Mouse (Mus musculus): ENCODE measurements around the gene Zdhhc14. TPM values are rescaled to one million over a fixed set of nuclear protein-coding genes. Genes with fewer than 3 reads are reported as not detected.

The Zdhhc14 gene
- total and polyA plus RNA-seq, 3 experiments: 1.1 to 21.4 (median 7.3) TPM

- no peak for DNase-seq (ENCODE audit: low spot score)
- TF ChIP-seq GATA2 (IDR thresholded peaks at IDR 0.05; ENCODE audit: borderline replicate concordance, low read depth, low read length) (no peak), POLR2AphosphoS5 (IDR thresholded peaks at IDR 0.05; ENCODE audit: insufficient replicate concordance, low read depth, low read length) (no peak), GATA1 (IDR thresholded peaks at IDR 0.05; ENCODE audit: borderline replicate concordance, low read length) (no peak), TAL1 (conservative IDR thresholded peaks at IDR 0.05; ENCODE audit: low read depth, low read length) (no peak), CTCF (IDR thresholded peaks at IDR 0.05; ENCODE audit: low read depth, low read length) (no peak)
- Histone ChIP-seq H3K9me3 (replicated peaks) (no peaks in the 10 kb centered on the region), H3K27me3 (ENCODE audit: insufficient read depth, low read length) (no peaks in the 10 kb centered on the region), H3K36me3 (replicated peaks) (peaks cover 24% of the 10 kb centered on the region), H3K4me3 (ENCODE audit: low read depth, low read length) (no peak overlapping the region), H3K4me1 (ENCODE audit: insufficient read depth, low read depth, low read length) (peaks cover 12% of the 10 kb centered on the region)
- ATAC-seq (ENCODE audit: extremely low read depth, insufficient number of reproducible peaks, low FRiP score, poor library complexity, severe bottlenecking): no peak
Observed at GRCm38 (mm10) chr17:5552036-5552760, 59.8 kb downstream of the Zdhhc14 start.

- DNase-seq (ENCODE audit: low spot score): no peak
Observed at GRCm38 (mm10) chr17:5553556-5553955, 61.2 kb downstream of the Zdhhc14 start.

GRCm38 (mm10) chr17:5554573-5554972, 62.2 kb downstream of the Zdhhc14 start:
- TF ChIP-seq GATA1 (IDR thresholded peaks at IDR 0.05; ENCODE audit: borderline replicate concordance, low read length) (no peak), GATA2 (IDR thresholded peaks at IDR 0.05; ENCODE audit: borderline replicate concordance, low read depth, low read length) (no peak), POLR2AphosphoS5 (IDR thresholded peaks at IDR 0.05; ENCODE audit: insufficient replicate concordance, low read depth, low read length) (no peak), TAL1 (conservative IDR thresholded peaks at IDR 0.05; ENCODE audit: low read depth, low read length) (no peak), CTCF (IDR thresholded peaks at IDR 0.05; ENCODE audit: low read depth, low read length) (no peak)
- Histone ChIP-seq H3K36me3 (replicated peaks) (peaks cover 26% of the 10 kb centered on the region), H3K4me3 (ENCODE audit: low read depth, low read length) (no peak overlapping the region), H3K9me3 (replicated peaks) (no peaks in the 10 kb centered on the region), H3K4me1 (ENCODE audit: insufficient read depth, low read depth, low read length) (peaks cover 12% of the 10 kb centered on the region), H3K27me3 (ENCODE audit: insufficient read depth, low read length) (no peaks in the 10 kb centered on the region)
- DNase-seq (ENCODE audit: low spot score) (no peak), ATAC-seq (ENCODE audit: extremely low read depth, insufficient number of reproducible peaks, low FRiP score, poor library complexity, severe bottlenecking) (no peak)

More at GRCm38 (mm10) chr17:5553556-5553955, 61.2 kb downstream of the Zdhhc14 start:
- no peaks in the 10 kb centered on the region for H3K9me3 ChIP-seq (replicated peaks)
- no peak overlapping the region for H3K4me3 ChIP-seq (ENCODE audit: low read depth, low read length)
- H3K36me3 ChIP-seq (replicated peaks): peaks cover 30% of the 10 kb centered on the region
- H3K4me1 ChIP-seq (ENCODE audit: insufficient read depth, low read depth, low read length): peaks cover 12% of the 10 kb centered on the region
- no peaks in the 10 kb centered on the region for H3K27me3 ChIP-seq (ENCODE audit: insufficient read depth, low read length)
- ATAC-seq (ENCODE audit: extremely low read depth, insufficient number of reproducible peaks, low FRiP score, poor library complexity, severe bottlenecking): no peak
- no peak for TF ChIP-seq GATA2 (IDR thresholded peaks at IDR 0.05; ENCODE audit: borderline replicate concordance, low read depth, low read length)
- TF ChIP-seq CTCF (IDR thresholded peaks at IDR 0.05; ENCODE audit: low read depth, low read length): no peak
- TF ChIP-seq GATA1 (IDR thresholded peaks at IDR 0.05; ENCODE audit: borderline replicate concordance, low read length): no peak
- no peak for TF ChIP-seq POLR2AphosphoS5 (IDR thresholded peaks at IDR 0.05; ENCODE audit: insufficient replicate concordance, low read depth, low read length)
- no peak for TF ChIP-seq TAL1 (conservative IDR thresholded peaks at IDR 0.05; ENCODE audit: low read depth, low read length)

GRCm38 (mm10) chr17:5556568-5556967, 64.2 kb downstream of the Zdhhc14 start:
- no peak for DNase-seq (ENCODE audit: low spot score)
- Histone ChIP-seq H3K36me3 (replicated peaks) (peaks cover 31% of the 10 kb centered on the region), H3K9me3 (replicated peaks) (no peaks in the 10 kb centered on the region), H3K4me1 (ENCODE audit: insufficient read depth, low read depth, low read length) (peaks cover 9% of the 10 kb centered on the region), H3K4me3 (ENCODE audit: low read depth, low read length) (no peak overlapping the region), H3K27me3 (ENCODE audit: insufficient read depth, low read length) (no peaks in the 10 kb centered on the region)
- no peak for ATAC-seq (ENCODE audit: extremely low read depth, insufficient number of reproducible peaks, low FRiP score, poor library complexity, severe bottlenecking)
- TF ChIP-seq CTCF (IDR thresholded peaks at IDR 0.05; ENCODE audit: low read depth, low read length): no peak
- no peak for TF ChIP-seq TAL1 (conservative IDR thresholded peaks at IDR 0.05; ENCODE audit: low read depth, low read length)
- TF ChIP-seq GATA2 (IDR thresholded peaks at IDR 0.05; ENCODE audit: borderline replicate concordance, low read depth, low read length): no peak
- no peak for TF ChIP-seq POLR2AphosphoS5 (IDR thresholded peaks at IDR 0.05; ENCODE audit: insufficient replicate concordance, low read depth, low read length)
- no peak for TF ChIP-seq GATA1 (IDR thresholded peaks at IDR 0.05; ENCODE audit: borderline replicate concordance, low read length)

GRCm38 (mm10) chr17:5560212-5560611, 67.9 kb downstream of the Zdhhc14 start:
- TF ChIP-seq GATA2 (IDR thresholded peaks at IDR 0.05; ENCODE audit: borderline replicate concordance, low read depth, low read length) (no peak), GATA1 (IDR thresholded peaks at IDR 0.05; ENCODE audit: borderline replicate concordance, low read length) (no peak), TAL1 (conservative IDR thresholded peaks at IDR 0.05; ENCODE audit: low read depth, low read length) (no peak), CTCF (IDR thresholded peaks at IDR 0.05; ENCODE audit: low read depth, low read length) (no peak), POLR2AphosphoS5 (IDR thresholded peaks at IDR 0.05; ENCODE audit: insufficient replicate concordance, low read depth, low read length) (no peak)
- H3K4me3 ChIP-seq (ENCODE audit: low read depth, low read length): no peak overlapping the region
- DNase-seq (ENCODE audit: low spot score) (no peak), ATAC-seq (ENCODE audit: extremely low read depth, insufficient number of reproducible peaks, low FRiP score, poor library complexity, severe bottlenecking) (no peak)
- no peaks in the 10 kb centered on the region for H3K27me3 ChIP-seq (ENCODE audit: insufficient read depth, low read length)
- H3K4me1 ChIP-seq (ENCODE audit: insufficient read depth, low read depth, low read length): peaks cover 5% of the 10 kb centered on the region
- no peaks in the 10 kb centered on the region for H3K9me3 ChIP-seq (replicated peaks)
- H3K36me3 ChIP-seq (replicated peaks): peaks cover 25% of the 10 kb centered on the region

- no peak overlapping the region for H3K4me3 ChIP-seq (ENCODE audit: low read depth, low read length)
- H3K9me3 ChIP-seq (replicated peaks): no peaks in the 10 kb centered on the region
- ATAC-seq (ENCODE audit: extremely low read depth, insufficient number of reproducible peaks, low FRiP score, poor library complexity, severe bottlenecking) (no peak), DNase-seq (ENCODE audit: low spot score) (no peak)
- peaks cover 26% of the 10 kb centered on the region for H3K36me3 ChIP-seq (replicated peaks)
- TF ChIP-seq POLR2AphosphoS5 (IDR thresholded peaks at IDR 0.05; ENCODE audit: insufficient replicate concordance, low read depth, low read length): no peak
- TF ChIP-seq GATA2 (IDR thresholded peaks at IDR 0.05; ENCODE audit: borderline replicate concordance, low read depth, low read length): no peak
- TF ChIP-seq CTCF (IDR thresholded peaks at IDR 0.05; ENCODE audit: low read depth, low read length): no peak
- no peak for TF ChIP-seq TAL1 (conservative IDR thresholded peaks at IDR 0.05; ENCODE audit: low read depth, low read length)
- no peak for TF ChIP-seq GATA1 (IDR thresholded peaks at IDR 0.05; ENCODE audit: borderline replicate concordance, low read length)
- H3K27me3 ChIP-seq (ENCODE audit: insufficient read depth, low read length): no peaks in the 10 kb centered on the region
- H3K4me1 ChIP-seq (ENCODE audit: insufficient read depth, low read depth, low read length): peaks cover 12% of the 10 kb centered on the region; the same call in 1 of the 2 replicates
Observed at GRCm38 (mm10) chr17:5563108-5563507, 70.8 kb downstream of the Zdhhc14 start.

Data from G1E (cell line).